Mouse (Mus musculus) liver, embryonic 12.5 days (tissue): ENCODE measurements at regions not wholly inside any gene's neighbourhood (a gene's known extent, or its start where the extent isn't known, plus 50 kb on each side); places are given as distances from the start of the nearest gene placed in this dataset.
A peak's percentile ranks its signal among the peaks of the same experiment; 100 is the strongest.

Source experiments
- ATAC-seq: fragments of 200-750 bp; cut with Nextera tagmentation; 2 replicates; pipeline ENCODE4 v1.8.0; 2017; ENCODE audit warnings: moderate number of reproducible peaks, mild to moderate bottlenecking, moderate library complexity
- H3K27ac ChIP-seq: fragments of 300-500 bp; sonication (generic); 2 replicates; pipeline ENCODE4 v1.5.1; 2016; ENCODE audit warnings: mild to moderate bottlenecking
- H3K27me3 ChIP-seq: fragments of 300-500 bp; sonication (generic); replicated peaks from 2 replicates; pipeline ENCODE4 v1.6.1; 2016; ENCODE audit warnings: mild to moderate bottlenecking, moderate library complexity
- H3K36me3 ChIP-seq: fragments of 300-500 bp; sonication (generic); 2 replicates; pipeline ENCODE4 v1.6.1; 2016; ENCODE audit warnings: mild to moderate bottlenecking, moderate library complexity
- H3K4me1 ChIP-seq: fragments of 300-500 bp; sonication (generic); 2 replicates; pipeline ENCODE4 v1.6.1; 2016
- H3K4me2 ChIP-seq: fragments of 300-500 bp; sonication (generic); 2 replicates; pipeline ENCODE4 v1.6.1; 2016; ENCODE audit warnings: mild to moderate bottlenecking, moderate library complexity
- H3K4me3 ChIP-seq: fragments of 300-500 bp; sonication (generic); 2 replicates; pipeline ENCODE4 v1.5.1; 2016; ENCODE audit warnings: mild to moderate bottlenecking, moderate library complexity
- H3K9ac ChIP-seq: fragments of 300-500 bp; sonication (generic); 2 replicates; pipeline ENCODE4 v1.6.1; 2016; ENCODE audit warnings: mild to moderate bottlenecking, moderate library complexity
- H3K9me3 ChIP-seq: fragments of 300-500 bp; sonication (generic); replicated peaks from 2 replicates; pipeline ENCODE4 v1.6.1; 2016; ENCODE audit warnings: mild to moderate bottlenecking, moderate library complexity
- WGBS: fragments of 180-500 bp; shearing (Covaris S2); methylation state at CpG from one replicate; pipeline ENCODE4 v1.1.7; 2016; ENCODE audit not compliant: insufficient replicate concordance; 5-methylcytosine and 5-hydroxymethylcytosine counted together

DNA sequence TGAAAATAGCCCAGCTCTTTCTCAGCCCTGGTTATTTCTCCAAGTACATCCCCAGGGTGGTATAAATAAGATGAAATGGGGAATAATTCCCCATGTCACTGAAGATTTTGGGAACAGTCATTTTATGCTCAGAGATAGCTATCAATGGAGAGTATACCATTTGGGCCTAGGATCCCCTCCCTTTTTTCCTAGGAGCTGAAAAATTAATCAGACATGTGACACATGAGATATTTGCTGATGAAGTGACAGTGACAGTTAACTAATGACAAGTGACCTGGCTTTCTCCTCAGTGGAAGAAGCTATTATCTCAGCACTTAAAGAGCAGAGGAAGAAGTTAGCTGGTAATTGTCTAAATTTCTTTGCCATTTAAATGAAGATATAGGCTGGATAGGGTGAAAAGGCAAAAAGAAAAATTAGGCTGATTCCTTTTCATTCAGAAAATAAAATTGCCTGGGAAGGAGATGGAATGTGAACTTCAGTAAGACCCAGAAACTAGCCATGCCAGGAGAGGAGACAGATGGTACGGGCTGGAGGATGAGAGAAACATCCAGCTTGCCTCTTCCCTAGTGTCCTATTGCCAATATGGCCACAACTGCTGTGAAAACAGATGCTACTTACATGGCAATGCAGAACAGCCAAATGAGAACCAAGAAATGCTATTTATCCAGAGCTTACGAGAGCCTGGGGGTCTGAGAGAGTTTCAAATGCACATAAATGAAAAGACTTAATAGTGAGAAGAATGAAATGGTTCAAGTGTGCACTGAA is 376.1 kb upstream of the Gm11114 start:
- no peak for ATAC-seq
- Histone ChIP-seq H3K4me2 (no peak overlapping the region), H3K27ac (no peak overlapping the region), H3K4me3 (no peak overlapping the region), H3K9me3 (no peaks in the 10 kb centered on the region), H3K27me3 (no peaks in the 10 kb centered on the region), H3K9ac (no peak overlapping the region), H3K36me3 (no peaks in the 10 kb centered on the region), H3K4me1 (no peaks in the 10 kb centered on the region)
- 69% methylated on average over 2 of the region's 2 CpGs for WGBS

DNA sequence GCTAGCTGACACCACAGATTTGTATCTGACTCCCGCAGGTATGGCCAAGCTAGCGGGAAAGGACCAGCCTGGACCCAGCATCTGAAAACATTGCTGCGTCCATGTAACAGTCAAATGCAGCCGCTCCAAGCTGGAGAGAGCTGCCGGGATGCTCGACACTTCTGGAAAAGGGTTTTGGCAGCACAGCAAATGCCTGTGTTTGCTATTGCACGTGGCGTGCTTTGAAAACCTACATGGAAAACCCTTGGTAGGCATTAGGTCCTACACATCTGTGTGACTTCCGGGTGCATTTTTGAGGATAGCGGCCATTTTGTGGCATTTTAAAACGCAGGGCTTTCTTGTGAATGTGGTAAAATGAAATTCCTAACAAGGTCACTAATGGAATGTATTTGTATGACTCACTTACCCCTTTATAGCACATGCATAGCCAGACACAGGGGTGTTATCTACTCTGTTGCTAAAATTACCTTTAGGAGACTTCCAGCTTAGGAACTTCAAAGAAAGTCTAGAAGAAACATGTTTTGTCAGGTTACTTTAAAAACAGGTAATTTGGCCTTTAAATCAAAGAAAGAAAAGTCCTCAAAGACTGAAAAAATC is 345.9 kb upstream of the Gm11114 start:
- Histone ChIP-seq H3K4me1 (no peaks in the 10 kb centered on the region), H3K9me3 (no peaks in the 10 kb centered on the region), H3K27me3 (no peaks in the 10 kb centered on the region), H3K9ac (no peak overlapping the region), H3K4me2 (no peak overlapping the region), H3K36me3 (no peaks in the 10 kb centered on the region), H3K4me3 (no peak overlapping the region), H3K27ac (no peak overlapping the region)
- no peak for ATAC-seq
- WGBS = 73% methylated on average over 11 of the region's 11 CpGs

- H3K4me1 ChIP-seq = no peaks in the 10 kb centered on the region
- no peaks in the 10 kb centered on the region for H3K9me3 ChIP-seq
- H3K4me2 ChIP-seq = no peak overlapping the region
- H3K27ac ChIP-seq = no peak overlapping the region
- no peak for ATAC-seq
- H3K36me3 ChIP-seq = no peaks in the 10 kb centered on the region
- 67% methylated on average over 3 of the region's 3 CpGs for WGBS
- H3K9ac ChIP-seq = no peak overlapping the region
- no peak overlapping the region for H3K4me3 ChIP-seq
- no peaks in the 10 kb centered on the region for H3K27me3 ChIP-seq
These were observed 342.5 kb upstream of the Gm11114 start for GRCm38 (mm10) chr9:84969975-84970608.

- WGBS = 64% methylated on average over 5 of the region's 5 CpGs
- no peak for ATAC-seq
- no peak overlapping the region for H3K4me3 ChIP-seq
These were observed 335.1 kb upstream of the Gm11114 start for GRCm38 (mm10) chr9:84977470-84977869.

GRCm38 (mm10) chr9:85003414-85003813 is 309.2 kb upstream of the Gm11114 start:
- Histone ChIP-seq H3K27me3 (no peaks in the 10 kb centered on the region), H3K9ac (no peak overlapping the region), H3K4me3 (no peak overlapping the region), H3K4me2 (no peak overlapping the region), H3K4me1 (no peaks in the 10 kb centered on the region), H3K36me3 (no peaks in the 10 kb centered on the region), H3K9me3 (no peaks in the 10 kb centered on the region), H3K27ac (no peak overlapping the region)
- ATAC-seq = no peak
- 5% methylated on average over 1 of the region's 1 CpGs for WGBS

More at GRCm38 (mm10) chr9:84977470-84977869, 335.1 kb upstream of the Gm11114 start:
- Histone ChIP-seq H3K36me3 (no peaks in the 10 kb centered on the region), H3K9ac (no peak overlapping the region), H3K4me2 (no peak overlapping the region), H3K27ac (no peak overlapping the region), H3K9me3 (no peaks in the 10 kb centered on the region), H3K4me1 (no peaks in the 10 kb centered on the region), H3K27me3 (no peaks in the 10 kb centered on the region)

GRCm38 (mm10) chr9:85011361-85011760 is 301.2 kb upstream of the Gm11114 start:
- Histone ChIP-seq H3K9me3 (no peaks in the 10 kb centered on the region), H3K27ac (no peak overlapping the region), H3K9ac (no peak overlapping the region), H3K4me3 (no peak overlapping the region), H3K27me3 (no peaks in the 10 kb centered on the region), H3K4me1 (no peaks in the 10 kb centered on the region), H3K4me2 (no peak overlapping the region), H3K36me3 (no peaks in the 10 kb centered on the region)
- no peak for ATAC-seq
- WGBS = 48% methylated on average over 1 of the region's 1 CpGs

DNA sequence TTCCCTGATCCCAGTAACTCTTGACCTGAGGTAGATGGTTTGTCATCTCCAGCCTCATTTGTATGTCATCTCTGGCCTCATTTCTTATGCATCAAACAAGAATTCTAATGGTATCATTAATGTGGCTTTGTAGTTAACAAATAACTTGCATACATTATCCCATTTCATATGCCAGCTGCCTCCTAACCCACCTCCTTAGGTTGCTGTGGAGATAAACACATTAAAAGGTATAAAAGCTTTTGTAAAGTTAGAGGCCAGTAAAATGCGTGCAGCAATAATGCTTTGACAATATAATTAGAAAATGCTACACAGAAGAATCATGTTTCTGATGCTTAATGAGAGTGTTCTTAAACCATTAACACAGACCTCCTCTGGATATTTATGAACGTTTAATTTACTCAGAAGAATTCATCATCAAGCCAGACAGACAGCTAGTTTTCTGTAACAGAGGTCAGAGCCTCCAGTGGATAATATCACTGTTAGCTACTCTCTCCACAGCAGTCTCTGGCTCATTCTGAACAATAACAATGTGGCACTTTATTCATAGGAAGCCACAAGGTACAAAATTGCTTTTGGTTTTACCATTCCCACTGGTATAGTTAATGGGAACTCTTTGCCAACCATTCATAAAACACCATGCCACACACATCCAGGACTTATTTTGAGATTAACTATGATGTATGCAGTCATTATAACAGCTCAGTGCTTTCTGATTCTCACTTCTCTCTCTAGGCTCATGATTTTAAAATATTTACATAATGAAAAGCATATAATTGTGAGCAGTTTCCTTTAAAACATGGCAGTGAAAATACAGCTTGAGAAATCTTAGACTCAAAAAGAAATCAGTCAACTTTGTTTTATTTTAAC is 264.2 kb upstream of the Gm11114 start:
- no peak for ATAC-seq
- Histone ChIP-seq H3K4me3 (no peak overlapping the region), H3K36me3 (no peaks in the 10 kb centered on the region), H3K9me3 (no peaks in the 10 kb centered on the region), H3K27ac (no peak overlapping the region), H3K27me3 (no peaks in the 10 kb centered on the region), H3K9ac (no peak overlapping the region), H3K4me1 (no peaks in the 10 kb centered on the region), H3K4me2 (no peak overlapping the region)
- WGBS = 55% methylated on average over 2 of the region's 2 CpGs

DNA sequence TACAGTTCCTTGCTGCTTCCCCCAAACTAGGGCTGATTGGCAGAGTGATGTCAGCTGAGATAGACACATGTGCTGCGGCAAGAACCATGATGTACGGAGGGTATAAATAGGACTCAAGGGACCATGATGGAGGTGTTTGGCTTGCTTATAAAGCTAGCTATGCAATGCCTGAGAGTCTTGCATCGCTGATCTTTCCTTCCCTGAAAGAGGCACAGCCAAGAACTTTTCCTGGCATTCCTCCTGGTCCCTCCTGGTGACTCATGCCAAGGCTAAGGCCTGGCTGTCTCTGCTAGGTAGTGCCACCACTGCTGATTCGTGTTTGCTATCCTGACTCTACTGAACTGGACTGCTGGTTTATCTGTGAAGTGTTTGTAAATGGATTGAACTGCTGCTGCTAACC is 260.0 kb upstream of the Gm11114 start:
- WGBS = 60% methylated on average over 4 of the region's 4 CpGs
- Histone ChIP-seq H3K4me3 (no peak overlapping the region), H3K9ac (no peak overlapping the region), H3K27ac (no peak overlapping the region), H3K27me3 (no peaks in the 10 kb centered on the region), H3K4me1 (no peaks in the 10 kb centered on the region), H3K36me3 (no peaks in the 10 kb centered on the region), H3K9me3 (no peaks in the 10 kb centered on the region), H3K4me2 (no peak overlapping the region)
- ATAC-seq = no peak

GRCm38 (mm10) chr9:85079975-85080374 is 232.6 kb upstream of the Gm11114 start:
- peak; percentile 63; the same call in 1 of the 2 replicates for ATAC-seq
- Histone ChIP-seq H3K27ac (no peak overlapping the region), H3K27me3 (no peaks in the 10 kb centered on the region), H3K4me3 (no peak overlapping the region), H3K4me1 (no peaks in the 10 kb centered on the region), H3K9ac (no peak overlapping the region), H3K9me3 (no peaks in the 10 kb centered on the region), H3K4me2 (no peak overlapping the region), H3K36me3 (no peaks in the 10 kb centered on the region)
- WGBS = 56% methylated on average over 5 of the region's 5 CpGs

- Histone ChIP-seq H3K27me3 (no peaks in the 10 kb centered on the region), H3K4me1 (peaks cover 8% of the 10 kb centered on the region; the same call in 1 of the 2 replicates), H3K4me2 (no peak overlapping the region), H3K36me3 (no peaks in the 10 kb centered on the region), H3K9ac (no peak overlapping the region), H3K4me3 (no peak overlapping the region), H3K27ac (no peak overlapping the region), H3K9me3 (no peaks in the 10 kb centered on the region)
- WGBS = 58% methylated on average over 6 of the region's 6 CpGs
- ATAC-seq = peak; percentile 70
These were observed 223.8 kb upstream of the Gm11114 start for GRCm38 (mm10) chr9:85088556-85089338.

- Histone ChIP-seq H3K9me3 (no peaks in the 10 kb centered on the region), H3K4me2 (no peak overlapping the region), H3K36me3 (no peaks in the 10 kb centered on the region), H3K4me1 (peaks cover 8% of the 10 kb centered on the region; the same call in 1 of the 2 replicates), H3K27ac (no peak overlapping the region), H3K27me3 (no peaks in the 10 kb centered on the region), H3K4me3 (no peak overlapping the region), H3K9ac (no peak overlapping the region)
- 31% methylated on average over 10 of the region's 10 CpGs for WGBS
- ATAC-seq = no peak
These were observed 222.3 kb upstream of the Gm11114 start for GRCm38 (mm10) chr9:85090297-85090696.
